Mouse (Mus musculus): ENCODE data around the gene Atad1.
A peak's percentile ranks its signal among the peaks of the same experiment; 100 is the strongest.
"Not testable (repeated sequence)": the region's sequence is repeated elsewhere in the genome, so short reads cannot be mapped to it uniquely, and the experiment has no call there.

The Atad1 gene

DNA sequence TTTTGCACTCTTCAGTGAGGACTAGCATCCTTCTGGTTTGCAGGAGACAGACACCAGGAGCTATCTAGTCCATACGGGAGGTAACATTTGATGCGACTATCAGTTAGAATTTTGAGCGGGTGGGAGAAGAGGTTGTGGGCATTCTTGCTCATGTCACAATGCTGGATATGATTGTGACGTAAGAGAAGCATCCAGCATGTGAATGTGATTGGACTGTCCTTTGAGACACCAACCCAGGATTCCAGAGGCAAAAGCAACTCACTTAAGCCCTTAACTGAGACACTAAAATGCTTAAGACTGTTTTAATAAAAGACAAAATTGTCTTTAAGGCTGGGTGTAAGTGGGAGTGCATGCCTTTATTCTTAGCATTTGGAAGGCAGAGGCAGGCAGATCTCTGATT, at the start of gene Atad1:
TSS of gene Atad1 (minus strand) at position 101 of the 400 bp plus-strand sequence.
- no peak for DNase-seq (ENCODE audit: low spot score)

DNA sequence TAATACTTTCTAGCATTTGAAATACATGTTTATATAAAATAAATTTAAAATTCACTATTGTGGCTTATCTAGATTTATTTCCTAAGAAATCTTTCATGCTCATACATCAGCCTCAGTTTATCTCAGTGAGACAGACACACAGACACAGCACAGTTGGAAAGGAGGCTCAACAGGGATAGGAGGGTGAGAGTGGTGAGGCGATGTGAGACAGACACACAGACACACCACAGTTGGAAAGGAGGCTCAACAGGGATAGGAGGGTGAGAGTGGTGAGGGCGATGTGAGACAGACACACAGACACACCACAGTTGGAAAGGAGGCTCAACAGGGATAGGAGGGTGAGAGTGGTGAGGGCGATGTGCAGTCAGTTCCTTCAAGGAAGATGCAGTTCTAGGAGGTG, 48.4 kb upstream of the Atad1 start:
- not testable (repeated sequence) for DNase-seq (ENCODE audit: low spot score)

DNA sequence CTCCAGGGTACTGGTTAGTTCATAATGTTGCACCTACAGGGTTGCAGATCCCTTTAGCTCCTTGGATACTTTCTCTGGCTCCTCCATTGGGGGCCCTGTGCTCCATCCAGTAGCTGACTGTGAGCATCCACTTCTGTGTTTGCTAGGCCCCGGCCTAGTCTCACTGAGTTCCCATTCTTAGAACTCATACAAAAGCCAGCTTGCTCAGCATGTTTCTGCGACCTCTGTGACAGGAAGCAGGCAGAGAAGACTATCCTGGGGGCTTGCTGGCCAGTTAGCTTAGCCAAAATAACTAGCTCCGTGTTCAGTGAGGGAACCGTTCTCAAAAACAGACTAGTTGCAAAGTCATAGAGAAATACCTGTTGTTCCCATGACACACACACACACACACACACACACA, 47.8 kb upstream of the Atad1 start:
- not testable (repeated sequence) for DNase-seq (ENCODE audit: low spot score)

DNA sequence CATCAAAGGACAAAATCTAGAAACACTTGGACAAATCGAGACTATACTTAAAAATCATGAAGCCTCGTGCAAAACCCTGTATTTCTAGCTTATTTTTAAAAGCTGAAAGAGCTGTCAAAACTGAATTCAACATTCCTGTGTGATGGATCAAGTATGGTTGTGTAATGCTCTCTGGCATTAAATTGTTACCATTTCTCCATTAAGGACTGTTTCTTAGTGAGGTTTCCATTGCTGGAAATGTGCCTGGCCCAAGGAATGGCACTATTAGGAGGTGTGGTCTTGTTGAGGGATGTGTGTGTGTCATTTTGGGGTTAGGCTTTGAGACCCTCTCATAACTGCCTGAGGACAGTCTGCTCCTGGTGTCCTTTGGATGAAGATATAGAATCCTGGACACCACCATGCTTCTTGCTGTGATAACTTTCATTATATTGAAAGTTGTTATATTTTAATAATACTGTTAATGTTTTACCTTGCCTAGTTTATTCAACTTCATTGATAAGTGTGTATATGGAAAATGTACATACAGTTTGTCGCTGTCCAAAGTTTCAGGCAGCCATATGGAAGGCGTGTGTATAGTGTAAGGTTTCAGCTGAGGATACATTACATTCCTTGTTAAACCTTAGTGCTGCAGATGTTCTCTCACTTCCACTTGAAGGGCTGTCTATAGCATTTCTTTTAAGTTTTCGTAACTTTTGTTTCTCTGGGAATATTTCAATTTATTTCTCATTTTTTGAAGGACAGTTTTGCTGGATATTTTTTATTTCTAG, 41.9 kb upstream of the Atad1 start:
- no peak for DNase-seq (ENCODE audit: low spot score)

DNA sequence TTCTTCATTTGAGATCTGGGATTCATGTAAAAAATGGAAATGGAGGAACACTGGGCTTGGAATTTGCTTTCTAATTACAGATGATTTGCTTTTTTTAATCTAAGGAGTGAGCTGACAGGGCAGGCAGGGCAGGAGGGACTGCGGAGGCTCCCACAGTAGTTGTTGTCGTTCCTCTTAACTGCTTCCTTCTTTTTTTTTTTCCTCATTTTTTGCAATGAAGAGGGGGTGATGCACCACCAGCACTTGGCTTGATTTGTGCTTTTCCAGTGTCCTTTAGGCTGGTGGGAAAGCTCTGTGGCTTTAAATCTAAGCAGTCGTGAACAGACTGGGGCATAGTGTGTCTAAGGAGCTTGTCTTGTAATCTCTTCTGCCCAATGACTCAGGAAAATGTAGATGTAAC, 39.5 kb upstream of the Atad1 start:
- no peak for DNase-seq (ENCODE audit: low spot score)

DNA sequence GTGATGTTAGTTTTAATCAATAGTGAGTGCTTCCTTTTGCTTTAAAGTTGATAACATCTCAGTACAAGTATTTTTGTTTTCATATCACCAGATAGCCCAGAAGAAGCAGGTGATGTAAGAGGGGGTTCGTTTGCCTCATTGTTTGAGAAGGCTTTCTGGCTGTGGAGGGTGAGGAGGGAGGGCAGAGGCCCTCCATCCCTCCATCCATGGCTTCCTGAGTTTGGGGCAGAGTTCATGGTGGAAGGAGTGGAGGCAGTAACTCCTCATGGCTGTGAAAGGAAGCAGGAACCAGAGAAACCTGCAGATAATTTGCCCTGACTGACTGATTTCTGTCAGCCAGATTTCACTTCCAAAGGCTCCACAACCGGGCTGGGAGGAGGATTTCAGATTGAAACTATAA, 38.8 kb upstream of the Atad1 start:
- no peak for DNase-seq (ENCODE audit: low spot score)

DNA sequence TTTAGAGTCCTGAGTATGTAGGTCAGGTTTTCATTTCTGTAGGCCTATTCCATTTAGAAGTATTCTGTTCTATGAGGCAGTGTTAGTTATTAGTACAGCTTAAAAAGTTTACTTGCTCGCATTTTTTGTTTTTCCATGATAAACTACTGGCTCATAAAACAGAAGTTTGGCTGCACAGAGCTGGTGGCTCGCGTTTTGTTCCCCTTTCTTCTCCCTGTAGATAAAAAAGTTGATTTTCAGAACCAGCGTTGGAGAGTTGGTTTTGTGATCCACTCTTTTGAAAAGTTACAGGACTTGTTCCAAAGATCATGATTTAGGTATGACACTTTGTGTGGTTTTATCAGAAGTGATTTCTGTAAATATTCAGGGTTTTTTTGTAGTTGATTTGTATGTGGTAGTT, 22.9 kb upstream of the Atad1 start:
- no peak for DNase-seq (ENCODE audit: low spot score)

DNA sequence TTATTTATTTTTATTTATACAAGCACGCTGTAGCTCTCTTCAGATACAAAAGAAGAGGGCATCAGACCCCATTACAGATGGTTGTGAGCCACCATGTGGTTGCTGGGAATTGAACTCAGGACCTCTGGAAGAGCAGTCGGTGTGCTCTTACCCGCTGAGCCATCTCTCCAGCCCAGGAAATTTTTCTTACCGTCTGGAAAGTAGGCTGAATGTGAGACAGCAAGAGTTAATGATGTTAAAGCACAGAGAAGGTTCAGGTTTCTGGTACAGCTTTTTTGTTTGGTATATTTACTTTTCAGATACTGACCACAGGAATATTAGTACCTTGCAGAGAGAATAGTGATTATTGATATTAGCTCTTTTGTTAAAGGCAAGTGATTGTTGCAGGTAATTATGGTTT, 21.6 kb upstream of the Atad1 start:
- no peak for DNase-seq (ENCODE audit: low spot score)

DNA sequence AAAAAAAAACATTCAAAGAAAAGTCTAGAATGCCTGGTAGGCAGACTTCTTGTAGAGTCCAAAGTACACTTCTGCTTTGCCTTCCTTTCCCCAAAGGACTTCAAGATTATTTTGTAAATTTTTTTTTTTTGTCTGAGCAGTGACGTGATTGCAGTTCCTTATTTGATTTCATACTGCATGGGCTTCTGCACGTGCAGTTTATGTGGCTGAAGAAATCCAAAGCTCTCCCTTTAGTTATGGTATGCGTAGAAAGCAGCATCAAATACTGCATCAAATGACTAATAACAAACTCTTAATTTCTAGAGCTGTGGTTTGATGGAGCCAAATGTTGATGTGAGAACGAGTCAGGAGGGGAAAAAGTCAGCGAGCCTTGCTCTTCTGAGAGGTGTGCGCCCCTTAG, 20.9 kb upstream of the Atad1 start:
- no peak for DNase-seq (ENCODE audit: low spot score)

DNA sequence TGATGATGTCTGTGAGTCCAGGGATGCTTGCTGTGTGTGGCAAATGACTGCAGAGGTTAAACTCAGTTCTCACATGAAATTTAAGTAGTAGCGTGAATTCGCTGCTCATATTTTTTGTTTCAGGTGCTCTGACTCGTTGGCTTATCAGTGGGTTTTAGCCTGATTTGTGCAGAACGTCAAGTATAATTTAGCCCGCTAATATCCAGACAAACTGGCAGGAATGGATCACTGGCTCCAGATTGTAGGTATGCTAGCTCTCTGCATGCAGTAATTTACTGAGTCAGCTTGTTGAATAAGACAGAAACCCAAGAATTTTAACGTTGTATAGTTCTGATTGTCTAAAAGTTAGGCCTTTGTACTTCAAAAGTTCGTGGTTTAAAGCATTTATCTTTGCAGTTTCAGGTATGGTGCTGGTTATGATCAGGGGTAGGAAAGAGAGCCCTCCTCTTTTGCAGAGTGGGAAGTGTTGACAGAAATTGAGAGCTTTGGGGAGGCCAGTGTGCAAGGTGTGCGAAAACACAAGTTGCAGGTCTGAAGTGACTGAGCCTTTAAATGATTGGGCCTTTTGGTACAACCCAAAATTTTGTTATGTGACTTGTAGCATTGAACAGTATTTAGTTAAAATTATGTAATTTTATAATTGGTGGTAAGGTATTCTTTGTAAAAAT, 19.9 kb upstream of the Atad1 start:
- DNase-seq (ENCODE audit: low spot score): no peak

DNA sequence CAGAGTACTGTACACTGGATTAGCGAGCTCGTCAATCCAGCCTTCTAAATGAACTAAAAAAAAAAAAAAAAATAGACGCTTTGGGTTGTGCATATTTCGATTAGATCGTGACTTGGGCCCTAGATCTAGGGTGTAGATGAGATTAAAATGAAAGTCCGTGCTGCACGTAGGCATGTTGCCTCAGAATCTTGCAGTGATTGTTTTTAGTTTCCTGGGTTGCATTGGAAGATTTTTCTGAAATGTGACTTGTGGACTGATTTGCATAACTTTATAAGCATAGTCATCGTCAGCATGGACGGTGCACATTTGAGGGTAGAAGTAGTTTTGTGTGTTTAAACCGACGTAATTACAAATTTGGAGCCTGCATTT, 19.2 kb upstream of the Atad1 start:
- no peak for DNase-seq (ENCODE audit: low spot score)

DNA sequence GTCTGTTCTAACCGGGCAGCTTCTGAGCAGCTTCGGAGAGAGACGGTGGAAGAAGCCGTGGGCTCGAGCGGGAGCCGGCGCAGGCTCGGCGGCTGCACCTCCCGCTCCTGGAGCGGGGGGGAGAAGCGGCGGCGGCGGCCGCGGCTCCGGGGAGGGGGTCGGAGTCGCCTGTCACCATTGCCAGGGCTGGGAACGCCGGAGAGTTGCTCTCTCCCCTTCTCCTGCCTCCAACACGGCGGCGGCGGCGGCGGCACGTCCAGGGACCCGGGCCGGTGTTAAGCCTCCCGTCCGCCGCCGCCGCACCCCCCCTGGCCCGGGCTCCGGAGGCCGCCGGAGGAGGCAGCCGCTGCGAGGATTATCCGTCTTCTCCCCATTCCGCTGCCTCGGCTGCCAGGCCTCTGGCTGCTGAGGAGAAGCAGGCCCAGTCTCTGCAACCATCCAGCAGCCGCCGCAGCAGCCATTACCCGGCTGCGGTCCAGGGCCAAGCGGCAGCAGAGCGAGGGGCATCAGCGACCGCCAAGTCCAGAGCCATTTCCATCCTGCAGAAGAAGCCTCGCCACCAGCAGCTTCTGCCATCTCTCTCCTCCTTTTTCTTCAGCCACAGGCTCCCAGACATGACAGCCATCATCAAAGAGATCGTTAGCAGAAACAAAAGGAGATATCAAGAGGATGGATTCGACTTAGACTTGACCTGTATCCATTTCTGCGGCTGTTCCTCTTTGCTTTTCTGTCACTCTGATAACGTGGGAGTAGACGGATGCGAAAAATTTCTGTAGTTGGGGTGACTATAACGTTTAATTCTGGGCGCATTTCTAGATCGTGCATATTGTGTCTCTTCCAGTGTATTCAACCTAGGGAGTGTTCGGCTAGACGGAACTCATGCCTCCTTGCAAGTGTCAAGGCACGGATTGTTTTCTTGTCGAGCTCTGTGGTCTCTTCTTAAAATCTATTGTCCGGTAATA, 18.5 kb upstream of the Atad1 start:
- DNase-seq (ENCODE audit: low spot score): peak; percentile 59

DNA sequence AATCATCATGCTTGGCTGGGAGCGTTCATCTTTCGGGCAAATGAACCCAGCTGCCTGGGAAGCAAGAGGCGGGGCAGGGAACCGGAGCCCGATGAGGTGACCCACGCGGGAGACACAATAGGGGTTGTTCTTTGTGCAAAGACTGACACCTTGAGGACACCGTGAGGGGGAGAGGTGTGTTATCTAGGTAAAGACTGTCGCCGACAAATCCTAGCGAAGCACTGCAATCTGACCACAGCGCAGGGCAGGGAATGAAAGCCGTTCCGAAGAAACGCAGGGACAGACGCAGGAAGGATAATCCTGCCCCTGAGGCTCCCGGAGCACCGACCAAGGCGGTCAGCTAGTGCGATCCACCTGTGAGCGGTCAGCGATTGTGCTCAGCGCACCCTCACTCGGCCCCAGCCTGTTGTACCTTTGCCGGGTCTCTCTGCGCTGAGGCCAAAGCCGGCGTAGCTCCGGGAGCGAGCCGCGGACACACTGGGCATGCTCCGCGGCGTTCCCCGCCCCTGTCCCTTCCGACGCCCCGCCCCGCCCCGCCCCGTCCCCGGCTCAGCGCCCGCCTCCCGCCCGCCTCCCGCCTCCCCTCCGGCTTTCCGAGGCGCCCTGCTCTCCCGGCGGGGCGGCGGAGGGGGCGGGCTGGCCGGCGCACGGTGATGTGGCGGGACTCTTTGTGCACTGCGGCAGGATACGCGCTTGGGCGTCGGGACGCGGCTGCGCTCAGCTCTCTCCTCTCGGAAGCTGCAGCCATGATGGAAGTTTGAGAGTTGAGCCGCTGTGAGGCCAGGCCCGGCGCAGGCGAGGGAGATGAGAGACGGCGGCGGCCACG, 17.5 kb upstream of the Atad1 start, which contains the start of gene Pten:
TSS of gene Pten (plus strand) at position 598 of the 826 bp plus-strand sequence.
- DNase-seq (ENCODE audit: low spot score): peak; percentile 96

DNA sequence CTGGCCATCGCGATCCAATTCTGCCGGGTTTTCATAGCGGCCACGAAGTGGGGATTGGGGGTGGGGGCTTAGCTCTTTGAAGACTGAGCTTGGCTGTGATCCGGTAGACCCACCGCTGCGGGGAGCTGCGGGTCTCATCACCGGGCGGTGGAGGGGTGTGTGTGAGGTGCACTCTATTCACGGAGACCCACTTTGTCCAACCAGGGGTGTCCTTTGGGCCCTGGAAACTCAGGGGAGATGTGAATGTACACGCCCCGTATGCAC, 17.0 kb upstream of the Atad1 start:
- no peak for DNase-seq (ENCODE audit: low spot score)

DNA sequence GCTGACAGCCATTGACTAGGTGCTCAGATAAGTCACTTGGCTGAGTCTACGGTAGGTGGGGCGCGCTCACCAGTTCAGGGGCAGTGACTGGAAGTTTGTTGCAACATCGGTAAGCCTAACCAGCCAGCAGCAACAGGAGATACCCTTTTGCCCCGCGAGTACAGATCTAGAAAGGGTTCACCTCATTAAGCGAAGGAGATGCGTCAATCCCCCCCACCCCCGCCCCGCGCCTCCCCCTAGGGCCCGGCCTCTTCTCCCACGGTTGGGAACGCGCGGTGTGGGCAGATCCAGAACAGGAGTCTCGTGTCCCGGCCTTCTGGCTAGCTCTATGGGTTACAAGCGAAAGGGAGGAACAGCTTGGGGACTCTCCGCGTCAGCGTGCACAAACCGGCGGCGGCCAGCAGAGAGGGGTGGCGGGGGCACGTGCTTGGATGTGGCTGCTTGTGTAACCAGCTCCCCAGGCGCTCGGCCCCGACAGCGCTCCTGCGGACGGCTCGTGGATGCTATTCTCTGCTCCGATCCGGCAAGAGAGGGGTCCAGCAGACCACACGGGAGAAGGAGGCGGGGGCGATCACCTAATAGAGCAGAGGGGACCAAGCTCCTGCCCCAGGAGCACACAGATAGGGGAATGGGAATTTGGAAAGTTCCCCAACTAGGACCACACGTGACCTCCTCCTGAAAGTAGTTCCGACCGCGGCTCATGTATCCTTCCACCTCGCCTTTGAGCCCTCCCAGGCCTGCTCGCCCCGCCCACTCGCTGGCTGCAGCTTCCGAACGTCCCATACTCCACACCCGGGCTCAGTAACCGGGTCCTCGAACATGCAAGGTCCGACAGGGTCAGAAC, 16.4 kb upstream of the Atad1 start:
- DNase-seq (ENCODE audit: low spot score): peak; percentile 97

DNA sequence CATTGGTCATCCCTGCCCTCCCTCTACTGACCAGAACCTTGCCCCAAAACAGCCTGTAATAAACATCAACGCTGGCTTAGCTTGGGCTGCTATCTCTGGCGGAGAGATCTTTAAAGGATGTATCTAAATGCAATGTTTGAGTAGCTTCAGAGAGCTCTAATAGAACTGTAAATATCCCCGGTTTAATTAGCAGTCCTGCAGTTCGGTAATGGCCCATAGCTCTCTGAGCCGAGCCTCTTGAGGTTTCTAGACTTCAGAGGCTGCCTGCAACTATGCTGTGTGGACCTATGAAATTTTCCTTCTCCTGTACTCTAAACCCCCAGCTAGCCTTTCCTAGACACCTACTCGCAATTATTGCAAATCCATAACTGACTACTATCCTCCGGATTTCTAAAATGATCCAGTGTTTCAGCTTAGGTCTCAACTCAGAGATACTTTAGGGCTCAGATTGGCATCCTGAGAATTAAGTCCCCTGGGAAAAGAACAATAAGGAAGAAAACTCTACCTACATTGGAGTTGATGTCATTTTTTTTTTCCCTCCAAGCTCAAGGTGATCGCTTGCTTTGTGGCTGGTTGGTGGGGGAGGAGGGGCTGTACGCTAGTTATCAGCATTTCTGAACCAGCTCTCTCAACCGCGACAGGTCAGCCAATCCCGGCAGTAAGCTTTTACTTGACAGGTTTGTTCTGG, 15.7 kb upstream of the Atad1 start:
- DNase-seq (ENCODE audit: low spot score): peak; percentile 54

DNA sequence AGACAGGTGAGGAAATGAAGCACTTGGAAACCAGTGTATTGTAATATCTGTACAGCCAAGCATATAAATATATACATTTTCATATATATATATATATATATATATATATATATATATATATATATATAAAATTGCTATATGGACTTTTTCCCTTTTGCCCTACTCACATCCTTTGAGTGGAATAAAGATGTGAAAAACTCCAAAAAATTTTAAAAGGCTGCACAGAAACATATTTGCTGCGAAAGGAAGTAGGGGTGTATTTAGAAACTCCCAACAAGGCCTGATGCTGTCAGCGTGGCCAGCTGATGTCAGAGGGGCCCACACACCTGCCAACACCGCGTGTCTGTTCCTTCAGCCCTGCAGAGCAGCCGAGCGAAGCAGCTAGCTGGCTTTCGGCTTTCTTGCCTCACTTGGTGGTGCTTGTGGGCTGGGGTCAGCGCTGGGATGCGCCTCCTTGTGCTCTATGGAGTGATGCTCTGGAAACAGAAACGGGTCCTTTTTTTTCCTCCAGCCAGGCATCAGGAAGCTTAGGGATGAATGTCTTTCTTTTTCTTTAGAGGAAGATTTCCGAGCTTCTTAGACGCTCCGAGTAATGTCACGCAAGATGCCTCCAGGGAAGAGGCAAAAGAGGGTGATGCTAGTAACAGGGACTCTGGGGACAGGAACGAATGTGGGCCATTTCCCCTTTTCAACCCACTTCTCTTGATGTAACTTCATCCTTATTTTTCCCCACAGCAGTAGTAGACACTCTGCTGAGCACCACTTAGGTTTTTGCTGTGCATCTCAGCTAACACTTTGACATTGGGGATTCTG, 14.8 kb upstream of the Atad1 start:
- no peak for DNase-seq (ENCODE audit: low spot score)

DNA sequence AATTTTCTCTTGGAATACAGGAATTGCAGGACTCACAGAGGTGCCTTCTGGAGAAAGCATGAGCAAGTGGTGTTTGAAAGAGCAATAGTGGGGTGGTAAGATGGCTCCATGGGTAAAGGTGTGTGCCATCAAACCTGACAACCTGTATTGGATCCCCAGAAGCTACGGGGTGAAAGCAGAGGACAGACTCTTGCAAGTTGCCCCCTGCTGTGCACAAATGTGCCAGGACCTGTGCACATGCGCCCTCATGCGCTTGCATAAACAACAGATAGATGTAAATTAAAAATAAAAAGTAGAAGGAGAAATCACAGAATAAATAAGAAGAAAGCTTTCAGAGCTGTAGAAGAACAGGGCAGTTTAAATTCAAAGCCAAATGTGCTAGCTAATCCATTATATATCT, 13.8 kb upstream of the Atad1 start:
- DNase-seq (ENCODE audit: low spot score): no peak

DNA sequence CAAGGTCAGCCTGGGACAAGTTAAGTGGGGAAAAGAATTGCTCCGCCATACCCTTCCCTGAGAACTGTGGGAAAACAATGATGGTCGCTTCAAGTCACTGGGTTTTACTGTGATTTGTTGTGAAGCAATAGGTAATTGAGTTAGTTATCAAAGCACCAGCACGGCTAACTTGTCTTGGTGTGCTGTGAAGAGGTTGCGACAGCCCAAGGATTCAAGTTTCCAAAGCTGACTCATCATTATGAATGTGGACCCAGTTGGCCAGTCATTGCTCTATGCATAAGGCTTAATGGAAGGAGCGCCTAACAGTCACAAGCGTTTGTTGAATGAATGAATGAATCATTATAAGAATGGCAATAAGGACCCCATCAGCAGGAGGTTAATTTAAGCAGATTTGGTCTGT, 12.8 kb upstream of the Atad1 start:
- no peak for DNase-seq (ENCODE audit: low spot score)

DNA sequence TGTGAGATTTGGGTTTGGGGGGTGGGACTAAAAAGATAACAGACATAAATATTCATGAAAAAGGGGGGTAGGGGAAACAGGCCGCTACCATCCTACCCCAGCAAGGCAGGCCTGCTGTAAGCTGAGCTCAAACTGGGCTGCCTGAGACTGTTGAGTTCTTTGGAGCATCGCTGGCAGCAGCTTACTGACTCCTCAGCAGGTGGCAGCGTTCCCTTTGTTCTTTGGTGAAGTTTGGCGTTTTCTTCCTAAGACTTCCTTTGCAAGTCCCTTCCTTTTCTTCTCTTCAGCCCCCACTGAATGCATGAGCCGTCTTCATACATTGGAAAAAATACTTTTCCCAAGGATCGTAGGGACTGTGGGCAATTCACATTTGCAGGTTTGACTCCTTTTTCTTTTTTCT, 9.8 kb upstream of the Atad1 start:
- no peak for DNase-seq (ENCODE audit: low spot score)

All from retina, embryonic 14.5 days (tissue).